Mouse (Mus musculus): ENCODE data around the gene Ppp1r11. TPM values are rescaled to one million over a fixed set of nuclear protein-coding genes. Genes with fewer than 3 reads are reported as not detected.

The Ppp1r11 gene
- total RNA-seq, 2 experiments from 2014 or later: 47.3 to 64.5 TPM

GRCm38 (mm10) chr17:36920239-36920638 lies 31.3 kb downstream of the Ppp1r11 start:
- no peak for DNase-seq

DNA sequence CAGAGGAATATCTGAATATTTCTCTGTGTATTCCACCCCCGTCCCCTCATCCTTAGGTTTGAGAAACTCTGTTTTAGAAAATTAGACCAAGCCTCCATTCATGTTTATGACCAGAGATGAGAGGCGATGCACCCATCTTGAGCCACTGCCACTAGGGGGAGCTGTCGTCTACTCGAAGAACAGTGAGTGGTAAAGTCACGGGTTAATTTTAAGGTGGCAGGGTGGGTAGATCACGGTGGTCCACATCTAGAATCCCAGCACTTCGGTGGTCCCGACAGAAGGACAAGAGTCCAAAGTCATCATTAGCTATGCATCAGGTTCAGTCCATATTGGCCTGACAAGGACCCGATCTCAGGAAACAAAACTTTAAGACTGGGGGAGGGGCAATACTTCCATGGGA lies 36.5 kb downstream of the Ppp1r11 start:
- no peak for DNase-seq

DNA sequence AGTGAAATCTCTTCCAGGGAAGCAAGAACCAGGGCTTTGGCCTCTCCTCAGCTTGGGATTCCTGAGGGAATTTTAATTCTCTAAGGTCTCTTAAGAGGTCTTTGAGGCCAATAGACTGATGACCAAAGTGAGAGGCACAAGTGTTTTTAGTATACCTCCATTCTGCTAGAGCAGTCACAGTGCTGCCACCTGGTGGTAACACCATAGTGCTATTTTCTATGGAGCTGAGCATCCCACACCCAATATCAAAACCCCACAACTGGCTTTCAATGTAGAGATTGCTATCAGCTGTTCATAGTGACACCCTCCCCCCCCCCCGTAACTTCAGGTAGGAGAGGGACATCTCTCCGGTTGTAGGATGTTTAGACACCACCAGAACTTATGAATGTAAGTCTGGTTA lies 37.4 kb downstream of the Ppp1r11 start:
- DNase-seq: no peak

DNA sequence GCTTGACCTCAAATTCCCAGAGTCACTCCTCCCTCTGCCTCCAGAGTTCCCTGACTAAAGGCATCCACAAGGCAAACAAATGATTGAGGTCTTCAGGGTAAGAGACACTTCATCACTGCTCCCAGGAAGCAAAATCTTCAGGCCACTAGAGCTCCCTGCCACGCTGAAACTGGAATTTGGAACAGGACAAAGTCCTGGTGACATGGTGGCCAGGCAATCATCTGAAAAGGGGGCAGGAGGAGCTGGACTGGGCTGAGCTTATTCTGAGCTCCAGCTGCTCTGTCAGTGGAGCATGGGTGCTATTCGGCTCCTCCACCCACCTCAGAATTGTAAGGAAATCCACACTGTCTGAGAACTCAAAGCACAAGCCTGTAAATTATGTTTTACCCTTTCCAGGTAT lies 39.5 kb downstream of the Ppp1r11 start:
- no peak for DNase-seq

DNA sequence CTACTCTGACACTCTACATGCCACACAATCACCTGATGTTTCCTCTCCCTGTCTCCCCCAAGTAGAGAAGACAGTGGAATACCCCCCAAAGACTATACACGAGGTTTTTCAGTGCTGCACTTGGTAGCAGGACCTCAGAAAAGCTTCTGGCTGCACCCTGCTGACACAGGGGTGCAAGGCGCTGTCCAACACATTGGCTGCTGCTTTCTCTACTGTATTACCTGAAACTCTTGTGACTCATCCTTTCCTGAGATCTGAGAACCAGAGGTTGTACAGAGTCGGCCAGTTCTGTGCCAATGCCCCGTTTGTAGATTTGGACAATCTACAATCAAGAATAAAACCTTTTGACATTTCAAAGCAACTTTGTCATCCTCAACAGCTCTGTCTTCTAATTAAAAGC lies 41.7 kb downstream of the Ppp1r11 start:
- DNase-seq: no peak

GRCm38 (mm10) chr17:36908235-36908634 lies 43.3 kb downstream of the Ppp1r11 start:
- DNase-seq: no peak

GRCm38 (mm10) chr17:36903651-36904050 lies 47.9 kb downstream of the Ppp1r11 start:
- DNase-seq: no peak

GRCm38 (mm10) chr17:36900691-36901090 lies 50.9 kb downstream of the Ppp1r11 start:
- DNase-seq: no peak

- no peak for DNase-seq
Observed at GRCm38 (mm10) chr17:36900001-36900400, 51.5 kb downstream of the Ppp1r11 start.

- DNase-seq: no peak
Observed at GRCm38 (mm10) chr17:36899376-36899775, 52.2 kb downstream of the Ppp1r11 start.

Other genes starting within 250 kb of the Ppp1r11 start
- not detected for gene H2-M10.5, start 178.8 kb downstream of the Ppp1r11 start, total RNA-seq (2021)
- gene H2-M10.6, start 139.6 kb downstream of the Ppp1r11 start, total RNA-seq (2021): not detected
- 10 to 100 TPM; 15.2 to 16.7 TPM for gene Trim26, start 114.6 kb downstream of the Ppp1r11 start, total RNA-seq (2021)
- not detected for gene Trim15, start 84.5 kb downstream of the Ppp1r11 start, total RNA-seq (2021)
- under 1 TPM in 1 of 2 experiments, not detected in 1; 0.16 TPM for gene Trim10, start 82.2 kb downstream of the Ppp1r11 start, total RNA-seq (2021)
- gene Trim40, start 61.6 kb downstream of the Ppp1r11 start, total RNA-seq (2021): not detected
- not detected for gene Trim31, start 53.6 kb downstream of the Ppp1r11 start, total RNA-seq (2021)
- under 1 TPM in 1 of 2 experiments, not detected in 1; 0.38 TPM for gene Rnf39, start 8.8 kb downstream of the Ppp1r11 start, total RNA-seq (2021)
- 10 to 100 TPM; 18.0 to 20.6 TPM for gene Znrd1, start 6.8 kb upstream of the Ppp1r11 start, total RNA-seq (2021)
- 10 to 100 TPM; 13.7 to 15.1 TPM for gene Znrd1as, start 6.9 kb upstream of the Ppp1r11 start, total RNA-seq (2021)
- not detected for gene 2410137M14Rik, start 29.5 kb upstream of the Ppp1r11 start, total RNA-seq (2021)
- not detected for gene H2-M5, start 37.8 kb upstream of the Ppp1r11 start, total RNA-seq (2021)
- under 1 TPM; 0.78 to 0.82 TPM for gene Zfp57, start 49.4 kb upstream of the Ppp1r11 start, total RNA-seq (2021)
- gene Mog, start 71.7 kb upstream of the Ppp1r11 start, total RNA-seq (2021): not detected
- gene Gabbr1, start 94.2 kb upstream of the Ppp1r11 start, total RNA-seq (2021): 10 to 100 TPM in 1 of 2 experiments, 1 to 10 TPM in 1; 8.8 to 11.0 TPM
- gene Olfr90, start 136.8 kb upstream of the Ppp1r11 start, total RNA-seq (2021): not detected
- not detected for gene Olfr91, start 146.5 kb upstream of the Ppp1r11 start, total RNA-seq (2021)
- gene Olfr92, start 168.3 kb upstream of the Ppp1r11 start, total RNA-seq (2021): not detected
- gene Olfr93, start 209.8 kb upstream of the Ppp1r11 start, total RNA-seq (2021): not detected
- not detected for gene Ubd, start 242.2 kb upstream of the Ppp1r11 start, total RNA-seq (2021)
- not detected for gene Olfr94, start 249.3 kb upstream of the Ppp1r11 start, total RNA-seq (2021)

Data from gastrocnemius, postnatal 25 days (tissue).